Mouse (Mus musculus) thymus, adult 18-20 months (tissue): ENCODE measurements around the gene Smoc1.

ENCODE experiments used
- DNase-seq, 2 experiments: peaks; one replicate each; pipeline ENCODE4 v3.0.0; 2022; ENCODE audit warnings: mixed read lengths in 2 of 2

Smoc1 gene

DNA sequence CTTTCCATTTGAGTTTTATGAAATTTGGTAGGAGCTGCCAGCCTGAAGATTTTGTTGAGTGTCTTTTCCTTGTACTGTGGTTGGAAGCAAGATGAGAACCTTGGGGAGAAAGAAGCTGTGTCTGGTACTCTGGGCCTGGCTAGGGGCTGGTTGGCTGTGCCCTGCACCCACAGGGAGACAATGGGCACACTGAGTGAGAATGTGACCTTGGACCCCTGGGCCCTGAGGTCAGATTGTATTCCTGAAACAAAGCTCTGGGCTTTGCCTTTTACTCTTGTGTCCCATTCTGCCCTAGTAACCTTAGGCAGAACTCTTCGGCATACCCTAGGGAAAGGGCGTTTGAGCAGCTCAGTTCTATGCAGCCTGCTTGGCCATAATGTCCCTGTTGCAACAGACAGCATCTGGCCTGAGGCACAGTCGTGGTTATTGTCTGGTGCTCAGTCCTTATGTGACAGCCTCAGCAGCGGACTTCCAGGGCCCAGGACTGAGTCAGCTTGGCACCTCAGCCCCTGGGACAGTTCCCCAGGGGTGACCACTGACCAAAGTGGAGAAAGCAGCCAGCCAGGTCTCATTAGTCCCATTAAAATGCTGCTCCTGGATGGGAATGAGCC is 106.6 kb downstream of the Smoc1 start:
- DNase-seq: no peak

DNA sequence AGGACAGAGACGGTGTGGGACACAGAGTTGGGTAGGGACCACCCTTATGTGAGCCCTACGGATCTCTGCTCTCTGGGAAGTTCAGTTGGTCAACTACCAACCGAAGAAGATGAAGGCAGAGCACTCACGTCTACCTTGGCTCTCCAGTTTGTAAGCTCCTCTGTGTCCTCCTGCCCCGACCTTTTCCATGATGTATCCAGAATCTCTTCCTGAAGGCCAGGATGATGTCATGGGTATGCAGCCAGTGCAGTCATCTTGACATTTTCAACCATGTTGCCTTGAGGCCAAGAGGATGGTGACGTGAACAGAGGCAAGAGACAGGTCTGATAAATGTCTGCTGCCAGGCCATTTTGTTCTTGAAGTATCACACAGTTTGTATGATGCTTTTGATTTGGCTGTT is 111.6 kb downstream of the Smoc1 start:
- DNase-seq: no peak

DNA sequence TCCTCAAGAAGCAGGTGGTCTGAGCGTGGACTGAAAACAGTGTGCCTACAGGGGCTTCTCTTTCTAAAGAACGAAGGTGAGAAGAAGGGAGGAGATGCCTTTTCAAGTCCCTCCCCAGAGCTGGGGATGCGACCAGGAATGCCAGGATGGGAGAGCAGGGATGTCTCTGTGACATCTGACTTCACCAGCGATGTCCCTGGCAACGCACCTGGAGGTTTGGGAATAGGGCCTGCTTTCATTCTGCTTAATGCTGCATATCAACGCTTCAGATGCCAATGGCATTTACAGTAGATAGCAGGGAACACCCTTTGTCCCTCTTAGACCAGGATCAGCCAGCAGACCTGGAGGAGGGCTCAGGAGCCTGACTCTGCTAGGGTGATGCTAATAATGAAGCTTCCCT is 112.9 kb downstream of the Smoc1 start:
- DNase-seq: no peak

GRCm38 (mm10) chr12:81140594-81141328 is 114.2 kb downstream of the Smoc1 start:
- DNase-seq: no peak

DNA sequence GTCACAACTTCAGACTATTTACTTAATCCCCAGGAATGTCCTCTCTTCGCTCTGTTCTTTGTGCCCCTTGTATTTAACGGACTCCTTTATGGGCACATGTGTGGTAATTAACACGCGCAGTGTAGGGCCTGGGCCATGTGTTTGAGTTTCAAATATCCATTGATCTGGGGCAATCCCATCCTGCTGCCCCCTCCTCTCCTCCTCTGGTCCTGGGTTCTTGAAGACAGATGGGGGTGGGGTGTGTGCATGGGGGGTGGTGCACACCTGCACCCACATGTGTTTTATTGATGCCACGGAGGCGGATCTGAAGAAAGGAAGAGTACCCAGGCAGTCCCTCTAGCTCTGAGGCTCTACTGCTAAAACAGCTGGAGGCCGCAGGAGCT is 114.7 kb downstream of the Smoc1 start:
- DNase-seq: no peak

GRCm38 (mm10) chr12:81142231-81142630 is 115.6 kb downstream of the Smoc1 start:
- no peak for DNase-seq

- DNase-seq: no peak
These were observed 117.6 kb downstream of the Smoc1 start for GRCm38 (mm10) chr12:81144201-81144600.

GRCm38 (mm10) chr12:81146417-81147180 is 120.0 kb downstream of the Smoc1 start:
- DNase-seq: no peak

GRCm38 (mm10) chr12:81147956-81148355 is 121.3 kb downstream of the Smoc1 start:
- DNase-seq: no peak

GRCm38 (mm10) chr12:81150917-81151316 is 124.3 kb downstream of the Smoc1 start:
- DNase-seq: no peak

GRCm38 (mm10) chr12:81152082-81152481 is 125.5 kb downstream of the Smoc1 start:
- DNase-seq: no peak

- DNase-seq: no peak
These were observed 129.1 kb downstream of the Smoc1 start for GRCm38 (mm10) chr12:81155675-81156074.

- DNase-seq: no peak
These were observed 130.2 kb downstream of the Smoc1 start for GRCm38 (mm10) chr12:81156841-81157240.

GRCm38 (mm10) chr12:81159947-81160346 is 133.3 kb downstream of the Smoc1 start:
- no peak for DNase-seq

- no peak for DNase-seq
These were observed 133.8 kb downstream of the Smoc1 start for GRCm38 (mm10) chr12:81160425-81160824.

- no peak for DNase-seq
These were observed 134.2 kb downstream of the Smoc1 start for GRCm38 (mm10) chr12:81160831-81161230.

DNA sequence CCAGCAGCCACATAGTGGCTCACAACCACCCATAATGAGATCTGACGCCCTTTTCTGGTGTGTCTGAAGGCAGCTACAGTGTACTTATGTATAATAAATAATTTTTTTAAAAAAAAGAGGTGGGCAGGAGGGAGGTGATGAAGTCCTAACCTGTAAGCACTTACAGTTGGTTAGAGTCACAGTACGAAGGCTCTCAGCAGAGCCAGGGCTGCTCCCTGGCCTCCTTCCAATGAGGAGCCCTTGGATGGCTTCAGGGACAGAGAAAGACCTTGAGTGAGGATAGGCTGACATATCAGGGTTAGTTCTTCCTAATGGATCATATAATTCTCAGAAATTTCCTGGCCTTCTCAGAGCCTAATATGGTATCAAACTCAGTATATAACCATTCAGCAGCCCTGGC is 134.7 kb downstream of the Smoc1 start:
- no peak for DNase-seq

GRCm38 (mm10) chr12:81163131-81163530 is 136.5 kb downstream of the Smoc1 start:
- DNase-seq: no peak

GRCm38 (mm10) chr12:81163566-81163965 is 137.0 kb downstream of the Smoc1 start:
- DNase-seq: no peak

- no peak for DNase-seq
These were observed 139.5 kb downstream of the Smoc1 start for GRCm38 (mm10) chr12:81166092-81166491.

- DNase-seq: no peak
These were observed 140.0 kb downstream of the Smoc1 start for GRCm38 (mm10) chr12:81166615-81167014.

DNA sequence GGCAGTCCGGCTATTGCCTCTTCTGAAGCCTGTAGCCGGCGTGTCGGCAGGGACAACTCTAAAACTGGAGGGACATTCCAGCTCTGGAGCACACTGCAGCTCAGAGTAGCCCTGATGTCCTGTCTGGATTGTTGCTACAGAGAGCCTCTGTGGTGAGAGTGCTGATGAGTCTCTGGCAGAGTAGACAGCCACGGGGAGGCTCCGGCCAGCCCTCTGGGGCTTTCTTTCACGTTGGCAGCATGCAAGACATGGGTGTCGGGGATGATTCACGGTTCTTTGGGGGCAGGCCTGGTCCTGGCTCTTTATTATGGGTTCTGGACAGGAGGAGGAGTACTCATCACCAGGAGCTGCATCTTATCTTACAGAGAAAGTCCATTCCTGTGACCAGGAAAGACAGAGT is 140.5 kb downstream of the Smoc1 start:
- no peak for DNase-seq

- DNase-seq: no peak
These were observed 141.4 kb downstream of the Smoc1 start for GRCm38 (mm10) chr12:81168031-81168430.

GRCm38 (mm10) chr12:81168494-81168893 is 141.9 kb downstream of the Smoc1 start:
- no peak for DNase-seq
